Mouse (Mus musculus): Measurements from ENCODE around the gene Fchsd2. TPM values are rescaled to one million over a fixed set of nuclear protein-coding genes. Genes with fewer than 3 reads are reported as not detected.

Gene Fchsd2
- polyA plus RNA-seq, 1 experiment from 2014 or later = 27.9 TPM

DNA sequence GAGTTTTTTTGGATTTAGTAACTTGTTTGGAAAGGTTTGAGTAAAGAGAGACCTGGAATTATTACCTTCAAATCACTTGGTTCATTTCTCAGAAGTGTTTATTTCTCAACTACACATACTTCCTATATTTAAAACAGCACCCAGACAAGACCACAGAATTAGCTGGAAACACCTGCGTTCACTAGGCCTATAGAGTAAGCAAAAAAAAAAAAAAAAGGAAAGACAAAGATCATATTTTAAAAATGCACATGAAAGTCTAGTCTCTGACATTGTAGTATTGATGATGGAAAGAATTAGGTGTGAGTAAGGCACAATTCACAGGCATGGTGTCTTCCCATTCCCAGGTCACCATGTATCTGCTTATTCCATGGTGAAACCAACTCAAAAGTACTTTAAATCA lies 118.2 kb downstream of the Fchsd2 start:
- WGBS = 96% methylated on average over 1 of the region's 1 CpGs
- no peaks in the 10 kb centered on the region for H3K4me1 ChIP-seq (replicated peaks)
- no peaks in the 10 kb centered on the region for H3K27me3 ChIP-seq
- no peak for ATAC-seq (ENCODE audit: insufficient number of reproducible peaks, insufficient read depth, low FRiP score, low TSS enrichment, low read depth)
- H3K4me3 ChIP-seq (replicated peaks) = no peak overlapping the region
- peaks cover 9% of the 10 kb centered on the region for H3K36me3 ChIP-seq
- no peak overlapping the region for H3K27ac ChIP-seq
- no peak overlapping the region for H3K4me2 ChIP-seq
- no peak overlapping the region for H3K9ac ChIP-seq (replicated peaks)
- H3K9me3 ChIP-seq = no peaks in the 10 kb centered on the region

DNA sequence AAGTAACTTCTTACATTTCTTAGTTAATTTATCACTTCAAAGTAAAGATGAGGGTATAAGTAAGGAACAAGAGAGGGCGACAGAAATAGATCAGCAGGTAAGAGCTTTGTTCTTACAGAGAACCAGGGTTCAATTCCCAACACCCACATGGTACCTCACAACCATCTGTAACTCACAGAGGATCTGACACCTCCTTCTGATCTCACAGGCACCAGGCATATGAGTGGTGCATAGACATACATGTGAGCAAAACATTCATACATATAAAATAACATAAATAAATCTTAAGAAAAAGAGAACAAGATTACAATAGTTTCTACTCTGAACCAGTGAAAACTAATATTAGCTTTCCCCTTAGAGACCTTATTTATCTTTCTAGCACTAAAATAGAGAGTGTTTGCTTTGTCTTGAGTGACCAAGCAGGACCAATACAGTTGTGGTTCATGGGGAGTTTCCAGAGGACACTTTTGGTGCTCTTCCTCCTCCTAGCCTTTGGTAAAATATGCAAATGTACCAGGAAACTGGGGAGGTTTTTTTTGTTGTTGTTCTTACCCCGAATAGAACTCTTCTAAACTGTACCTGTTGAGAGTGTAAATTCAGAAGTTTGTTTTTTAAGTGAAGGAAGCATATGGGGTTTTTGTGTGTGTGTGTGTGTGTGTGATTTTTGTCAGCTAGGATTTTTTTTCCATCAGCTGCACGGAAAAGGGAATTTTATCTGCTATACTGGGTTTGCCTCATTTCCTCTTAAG lies 121.0 kb downstream of the Fchsd2 start:
- no peak overlapping the region for H3K4me2 ChIP-seq
- no peak for ATAC-seq (ENCODE audit: insufficient number of reproducible peaks, insufficient read depth, low FRiP score, low TSS enrichment, low read depth)
- no peaks in the 10 kb centered on the region for H3K4me1 ChIP-seq (replicated peaks)
- H3K27me3 ChIP-seq = no peaks in the 10 kb centered on the region
- 75% methylated on average over 3 of the region's 3 CpGs for WGBS
- H3K4me3 ChIP-seq (replicated peaks) = no peak overlapping the region
- no peak overlapping the region for H3K9ac ChIP-seq (replicated peaks)
- peaks cover 9% of the 10 kb centered on the region for H3K36me3 ChIP-seq
- H3K9me3 ChIP-seq = no peaks in the 10 kb centered on the region
- H3K27ac ChIP-seq = no peak overlapping the region

DNA sequence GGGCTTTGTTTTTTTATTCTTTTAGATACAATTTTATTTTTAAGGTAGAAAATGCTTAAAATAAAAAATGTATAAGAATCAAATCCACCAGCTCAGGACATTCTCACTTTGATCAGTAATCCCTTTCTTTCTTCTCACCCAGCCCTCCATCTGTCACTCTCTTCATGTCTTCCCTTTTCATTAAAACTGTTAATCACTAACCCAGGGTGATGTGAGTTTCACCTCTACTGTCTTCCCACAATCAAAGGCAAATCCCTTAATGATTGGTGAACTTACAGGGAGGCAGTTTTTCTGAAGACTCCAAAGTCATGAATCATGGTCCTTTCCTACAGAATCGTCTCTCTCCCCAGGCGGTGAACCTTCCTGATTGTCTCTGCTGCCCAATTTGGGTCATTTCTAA lies 124.1 kb downstream of the Fchsd2 start:
- Histone ChIP-seq H3K36me3 (peaks cover 4% of the 10 kb centered on the region; the same call in 1 of the 2 replicates), H3K4me2 (no peak overlapping the region), H3K9ac (replicated peaks) (no peak overlapping the region), H3K9me3 (no peaks in the 10 kb centered on the region), H3K4me3 (replicated peaks) (no peak overlapping the region), H3K27me3 (no peaks in the 10 kb centered on the region), H3K27ac (no peak overlapping the region), H3K4me1 (replicated peaks) (no peaks in the 10 kb centered on the region)
- 79% methylated on average over 2 of the region's 2 CpGs for WGBS
- no peak for ATAC-seq (ENCODE audit: insufficient number of reproducible peaks, insufficient read depth, low FRiP score, low TSS enrichment, low read depth)

DNA sequence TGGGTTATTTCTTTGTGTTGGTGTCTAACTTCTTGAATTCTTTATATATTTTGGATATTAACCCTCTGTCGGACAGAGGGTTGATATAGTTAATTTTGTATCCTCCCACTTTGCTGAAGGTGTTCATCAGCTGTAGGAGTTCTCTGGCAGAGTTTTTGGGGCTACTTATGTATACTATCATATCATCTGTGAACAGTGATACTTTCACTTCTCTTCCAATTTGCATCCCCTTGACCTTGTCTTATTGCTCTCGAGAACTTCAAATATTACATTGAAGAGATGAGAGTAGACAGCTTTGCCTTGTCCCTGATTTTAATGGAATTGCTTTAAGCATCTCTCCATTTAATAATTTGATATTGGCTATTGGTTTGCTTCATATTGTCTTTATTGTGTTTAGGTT lies 130.8 kb downstream of the Fchsd2 start:
- H3K27ac ChIP-seq = no peak overlapping the region
- H3K9me3 ChIP-seq = no peaks in the 10 kb centered on the region
- H3K4me3 ChIP-seq (replicated peaks) = no peak overlapping the region
- no peak for ATAC-seq (ENCODE audit: insufficient number of reproducible peaks, insufficient read depth, low FRiP score, low TSS enrichment, low read depth)
- WGBS = 90% methylated on average over 2 of the region's 2 CpGs
- H3K9ac ChIP-seq (replicated peaks) = no peak overlapping the region
- no peaks in the 10 kb centered on the region for H3K4me1 ChIP-seq (replicated peaks)
- no peaks in the 10 kb centered on the region for H3K36me3 ChIP-seq
- H3K4me2 ChIP-seq = no peak overlapping the region
- no peaks in the 10 kb centered on the region for H3K27me3 ChIP-seq

DNA sequence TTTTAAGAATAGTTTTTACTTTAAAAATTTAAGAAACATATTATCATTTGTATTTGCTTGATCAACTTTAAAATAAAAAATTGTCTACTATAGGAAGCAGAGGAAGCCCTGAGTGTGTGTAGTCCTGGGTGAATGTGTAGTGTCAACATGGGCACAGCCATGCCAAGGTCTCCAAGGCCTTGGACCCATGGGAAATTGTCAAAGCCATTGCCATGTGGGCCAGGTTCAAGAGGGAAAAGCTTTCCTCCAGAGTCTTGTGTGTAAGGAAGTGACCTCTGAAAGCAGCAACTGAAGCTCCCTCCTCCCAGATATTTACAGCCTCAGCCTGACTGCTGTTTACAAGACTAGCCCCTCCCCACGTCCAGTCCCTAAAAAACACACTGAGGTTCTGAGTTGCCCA lies 136.7 kb downstream of the Fchsd2 start:
- ATAC-seq (ENCODE audit: insufficient number of reproducible peaks, insufficient read depth, low FRiP score, low TSS enrichment, low read depth) = no peak
- Histone ChIP-seq H3K4me3 (replicated peaks) (no peak overlapping the region), H3K27me3 (no peaks in the 10 kb centered on the region), H3K4me1 (replicated peaks) (no peaks in the 10 kb centered on the region), H3K9me3 (no peaks in the 10 kb centered on the region), H3K27ac (no peak overlapping the region), H3K9ac (replicated peaks) (no peak overlapping the region), H3K4me2 (no peak overlapping the region), H3K36me3 (no peaks in the 10 kb centered on the region)
- WGBS = 40% methylated on average over 1 of the region's 1 CpGs

DNA sequence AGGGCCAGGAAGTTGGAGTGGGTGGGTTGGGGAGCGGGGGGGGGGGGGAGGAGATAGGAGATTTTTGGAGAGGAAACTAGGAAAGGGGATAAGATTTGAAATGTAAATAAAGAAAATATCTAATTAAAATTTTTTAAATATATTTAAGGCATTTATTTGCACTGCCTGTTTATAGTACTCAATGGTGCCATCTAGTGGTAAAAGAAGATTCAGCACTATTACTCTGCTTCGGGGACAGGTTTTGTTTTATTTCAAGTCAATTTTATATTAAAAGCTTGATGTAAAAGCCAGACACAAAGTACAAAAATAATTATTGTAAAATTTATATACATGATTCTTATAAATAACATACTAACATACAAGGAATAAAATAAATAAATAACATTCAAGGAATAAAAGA lies 138.8 kb downstream of the Fchsd2 start:
- WGBS = 53% methylated on average over 1 of the region's 2 CpGs
- ATAC-seq (ENCODE audit: insufficient number of reproducible peaks, insufficient read depth, low FRiP score, low TSS enrichment, low read depth) = no peak

DNA sequence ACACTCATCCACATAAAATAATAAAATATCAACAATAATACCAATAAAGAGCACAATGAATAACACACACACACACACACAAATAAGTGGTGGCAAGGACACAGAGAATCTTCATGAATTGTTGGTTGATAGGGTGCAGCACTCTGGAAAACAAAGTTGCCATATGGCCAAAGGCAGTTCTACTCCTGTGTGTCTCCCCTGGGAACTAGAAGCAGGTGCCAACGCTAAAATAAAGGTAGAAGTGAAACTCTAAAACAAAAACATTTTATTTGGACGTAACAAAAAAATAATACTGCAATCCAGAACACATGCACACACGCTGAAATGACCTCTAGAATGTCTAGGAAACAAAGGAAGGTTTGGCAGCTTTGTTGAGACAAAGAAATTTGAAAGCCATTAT lies 140.1 kb downstream of the Fchsd2 start:
- no peaks in the 10 kb centered on the region for H3K4me1 ChIP-seq (replicated peaks)
- H3K4me2 ChIP-seq = no peak overlapping the region
- H3K9me3 ChIP-seq = no peaks in the 10 kb centered on the region
- no peaks in the 10 kb centered on the region for H3K36me3 ChIP-seq
- no peak overlapping the region for H3K9ac ChIP-seq (replicated peaks)
- no peak overlapping the region for H3K4me3 ChIP-seq (replicated peaks)
- no peak for ATAC-seq (ENCODE audit: insufficient number of reproducible peaks, insufficient read depth, low FRiP score, low TSS enrichment, low read depth)
- WGBS = 87% methylated on average over 3 of the region's 3 CpGs
- no peak overlapping the region for H3K27ac ChIP-seq
- no peaks in the 10 kb centered on the region for H3K27me3 ChIP-seq

More for the DNA sequence above, 138.8 kb downstream of the Fchsd2 start:
- Histone ChIP-seq H3K9ac (replicated peaks) (no peak overlapping the region), H3K4me3 (replicated peaks) (no peak overlapping the region), H3K9me3 (no peaks in the 10 kb centered on the region), H3K27me3 (no peaks in the 10 kb centered on the region), H3K4me2 (no peak overlapping the region), H3K36me3 (no peaks in the 10 kb centered on the region), H3K27ac (no peak overlapping the region), H3K4me1 (replicated peaks) (no peaks in the 10 kb centered on the region)

DNA sequence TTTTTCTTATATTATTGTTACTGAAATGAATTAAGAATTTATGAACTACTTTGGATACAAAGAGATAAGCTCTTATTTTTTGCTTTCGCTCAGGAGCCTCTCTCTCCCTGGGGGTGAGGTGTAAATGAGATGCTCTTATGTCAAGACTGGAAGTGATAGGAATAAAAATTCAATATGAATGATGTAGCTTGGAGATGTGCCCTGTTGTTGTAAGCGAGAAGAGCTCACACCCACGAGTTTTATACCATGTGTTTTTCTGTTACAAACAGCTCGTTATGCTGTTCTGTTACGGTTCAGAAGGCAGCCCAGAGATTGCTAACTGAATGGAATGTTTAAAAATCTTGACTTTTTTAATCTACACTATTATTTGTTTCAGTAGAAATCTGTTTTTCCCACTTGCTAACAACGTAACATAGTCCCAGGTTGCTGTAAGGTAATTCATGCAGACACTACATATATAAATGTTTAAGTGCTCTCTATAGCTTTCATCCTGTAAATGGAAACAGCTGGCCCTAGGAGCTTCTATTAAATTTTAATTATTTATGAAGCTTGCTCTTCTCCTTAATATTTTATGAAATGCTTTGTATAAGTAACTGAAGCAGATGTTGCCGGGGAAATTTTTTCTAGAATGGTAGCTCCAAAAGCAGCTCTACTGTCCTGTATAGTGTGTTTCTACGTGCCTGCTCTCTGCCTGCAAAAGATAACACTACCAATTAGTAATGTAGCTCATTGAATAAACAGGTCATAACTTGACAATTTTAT lies 144.2 kb downstream of the Fchsd2 start:
- Histone ChIP-seq H3K9ac (replicated peaks) (no peak overlapping the region), H3K4me1 (replicated peaks) (no peaks in the 10 kb centered on the region), H3K36me3 (peaks cover 16% of the 10 kb centered on the region; the same call in 1 of the 2 replicates), H3K27ac (no peak overlapping the region), H3K4me2 (no peak overlapping the region), H3K9me3 (no peaks in the 10 kb centered on the region), H3K4me3 (replicated peaks) (no peak overlapping the region), H3K27me3 (no peaks in the 10 kb centered on the region)
- ATAC-seq (ENCODE audit: insufficient number of reproducible peaks, insufficient read depth, low FRiP score, low TSS enrichment, low read depth) = no peak
- WGBS = 61% methylated on average over 8 of the region's 8 CpGs

DNA sequence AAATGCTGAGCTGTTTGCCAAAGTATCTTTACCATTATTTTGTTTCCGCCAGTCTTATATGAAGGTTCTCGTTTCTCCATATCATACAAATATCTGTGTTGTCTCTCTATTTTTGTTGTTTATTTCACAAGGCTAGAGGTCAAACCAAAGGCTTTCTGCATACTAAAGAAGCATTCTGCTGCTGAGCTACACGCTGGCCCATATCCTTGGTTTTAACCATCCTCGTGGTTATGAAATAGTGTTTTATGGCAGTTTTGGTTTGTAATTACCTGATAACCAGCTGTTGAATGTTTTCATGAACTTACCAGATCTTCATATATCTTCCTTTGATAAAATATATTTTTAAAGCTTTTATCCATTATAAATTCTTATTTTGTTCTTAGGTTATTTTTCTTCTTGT lies 156.1 kb downstream of the Fchsd2 start:
- H3K36me3 ChIP-seq = peaks cover 29% of the 10 kb centered on the region
- WGBS = 88% methylated on average over 4 of the region's 4 CpGs
- no peak overlapping the region for H3K4me2 ChIP-seq
- H3K9me3 ChIP-seq = no peaks in the 10 kb centered on the region
- no peaks in the 10 kb centered on the region for H3K4me1 ChIP-seq (replicated peaks)
- H3K27me3 ChIP-seq = no peaks in the 10 kb centered on the region
- no peak overlapping the region for H3K4me3 ChIP-seq (replicated peaks)
- no peak for ATAC-seq (ENCODE audit: insufficient number of reproducible peaks, insufficient read depth, low FRiP score, low TSS enrichment, low read depth)
- no peak overlapping the region for H3K9ac ChIP-seq (replicated peaks)
- no peak overlapping the region for H3K27ac ChIP-seq

DNA sequence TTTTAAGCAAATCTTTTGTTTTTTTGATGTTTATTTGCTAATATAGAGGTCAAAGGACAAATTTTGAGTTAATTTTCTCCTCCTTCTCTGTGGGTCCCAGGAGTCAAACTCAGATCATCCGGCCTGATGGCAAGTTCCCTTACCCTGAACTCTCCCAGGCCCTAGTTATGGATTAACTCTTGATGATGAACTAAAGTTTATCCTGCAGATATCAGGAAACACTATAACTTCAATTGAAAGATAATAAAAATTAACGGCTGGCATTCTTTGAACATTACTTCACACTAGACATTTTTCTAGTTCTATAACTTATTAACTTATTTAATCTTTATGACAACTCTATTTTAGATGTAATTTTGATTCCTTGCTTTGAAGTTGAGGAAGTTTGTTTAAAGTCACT lies 156.5 kb downstream of the Fchsd2 start:
- no peak for ATAC-seq (ENCODE audit: insufficient number of reproducible peaks, insufficient read depth, low FRiP score, low TSS enrichment, low read depth)
- Histone ChIP-seq H3K9ac (replicated peaks) (no peak overlapping the region), H3K4me3 (replicated peaks) (no peak overlapping the region), H3K27me3 (no peaks in the 10 kb centered on the region), H3K27ac (no peak overlapping the region), H3K4me2 (no peak overlapping the region), H3K4me1 (replicated peaks) (no peaks in the 10 kb centered on the region), H3K36me3 (peaks cover 32% of the 10 kb centered on the region), H3K9me3 (no peaks in the 10 kb centered on the region)
- 74% methylated on average over 2 of the region's 2 CpGs for WGBS

DNA sequence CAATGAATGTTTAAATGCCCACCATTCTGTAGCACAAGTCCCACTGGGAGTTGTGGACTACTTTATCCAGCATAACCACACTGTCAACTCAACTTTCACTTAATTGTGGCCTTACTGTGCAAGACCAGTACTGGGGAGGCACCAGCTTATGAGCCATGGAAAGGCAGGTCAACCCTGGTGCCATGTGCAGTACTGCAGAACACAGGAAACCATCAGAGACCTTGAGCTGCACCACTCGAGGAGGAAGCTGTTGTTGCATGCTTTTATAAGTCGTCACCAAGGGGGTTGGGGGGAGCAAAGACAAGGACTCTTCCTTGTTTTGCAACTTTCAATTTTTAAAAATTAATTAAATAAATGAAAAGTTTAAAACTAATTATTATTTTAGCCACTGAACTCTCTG lies 160.4 kb downstream of the Fchsd2 start:
- 68% methylated on average over 2 of the region's 2 CpGs for WGBS
- Histone ChIP-seq H3K4me1 (replicated peaks) (no peaks in the 10 kb centered on the region), H3K36me3 (peaks cover 43% of the 10 kb centered on the region), H3K9me3 (no peaks in the 10 kb centered on the region), H3K4me3 (replicated peaks) (no peak overlapping the region), H3K27me3 (no peaks in the 10 kb centered on the region), H3K27ac (no peak overlapping the region), H3K4me2 (no peak overlapping the region), H3K9ac (replicated peaks) (no peak overlapping the region)
- ATAC-seq (ENCODE audit: insufficient number of reproducible peaks, insufficient read depth, low FRiP score, low TSS enrichment, low read depth) = no peak

DNA sequence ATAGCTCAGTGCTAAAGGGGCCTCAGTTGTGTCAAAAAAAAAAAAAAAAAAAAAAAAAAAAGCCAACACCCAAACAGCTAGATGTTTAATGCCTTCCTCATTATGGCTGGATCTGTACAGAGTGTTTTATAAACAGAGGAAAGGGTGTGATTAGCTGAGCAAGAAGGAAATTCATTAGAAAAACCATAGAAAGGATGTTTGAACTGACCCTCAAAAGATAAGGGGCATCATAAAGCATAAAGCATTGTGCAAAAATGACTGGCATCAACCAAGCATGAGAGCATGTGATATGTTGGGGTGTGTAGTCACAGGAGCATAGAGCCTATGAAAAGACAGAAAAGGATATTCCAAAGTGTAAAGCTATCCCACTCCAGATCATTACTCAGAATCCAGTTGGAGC lies 165.8 kb downstream of the Fchsd2 start:
- Histone ChIP-seq H3K27me3 (no peaks in the 10 kb centered on the region), H3K4me1 (replicated peaks) (no peaks in the 10 kb centered on the region), H3K4me2 (no peak overlapping the region), H3K4me3 (replicated peaks) (no peak overlapping the region), H3K9ac (replicated peaks) (no peak overlapping the region), H3K36me3 (peaks cover 51% of the 10 kb centered on the region), H3K9me3 (no peaks in the 10 kb centered on the region), H3K27ac (no peak overlapping the region)
- ATAC-seq (ENCODE audit: insufficient number of reproducible peaks, insufficient read depth, low FRiP score, low TSS enrichment, low read depth) = no peak
